Mouse (Mus musculus) layer of hippocampus, adult 9-11 months (tissue): Measurements from ENCODE around the gene Sipa1l2.
"Not testable (repeated sequence)": the region's sequence is repeated elsewhere in the genome, so short reads cannot be mapped to it uniquely, and the experiment has no call there.

Experiments
- DNase-seq: peaks from one replicate; pipeline ENCODE4 v3.0.0; 2022

Gene Sipa1l2

DNA sequence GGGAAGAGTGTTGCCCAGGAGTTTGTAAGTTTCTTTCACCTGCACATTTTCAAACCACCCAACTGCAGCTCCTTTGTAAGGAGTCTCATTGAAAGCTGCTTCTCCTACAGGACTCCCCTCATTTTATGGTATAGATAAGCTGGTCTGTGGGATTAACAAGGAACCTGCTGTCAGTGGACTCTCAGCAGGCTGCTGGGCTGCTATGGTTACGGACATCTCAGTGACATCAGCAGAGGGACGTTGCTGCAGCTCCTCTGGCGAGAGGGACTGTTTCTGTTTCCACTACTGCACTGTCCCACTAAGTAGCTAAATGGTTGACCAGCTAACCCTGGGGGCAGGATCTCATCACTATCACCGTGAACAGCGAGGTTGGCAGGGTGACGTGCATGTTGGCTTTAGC lies 120.6 kb downstream of the Sipa1l2 start:
- DNase-seq = no peak

DNA sequence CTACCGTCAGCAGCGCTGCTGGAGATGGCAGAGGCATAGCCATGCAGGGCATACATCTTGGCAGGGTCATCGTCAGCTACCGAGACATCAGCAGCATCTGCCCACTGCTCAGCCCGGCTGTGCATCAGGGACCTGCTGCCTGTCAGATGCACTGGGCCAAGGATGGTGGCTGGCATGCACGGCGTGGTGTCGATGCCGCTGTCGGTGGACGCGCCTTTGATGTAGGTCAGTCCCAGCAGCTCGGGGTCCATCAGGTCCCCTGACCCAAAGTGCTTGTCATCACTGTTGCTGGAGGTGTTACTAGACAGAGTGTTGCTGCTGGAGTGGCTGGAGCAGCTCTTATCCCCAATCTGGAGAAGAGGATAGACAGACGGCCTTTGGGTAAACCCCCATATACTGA lies 122.1 kb downstream of the Sipa1l2 start:
- no peak for DNase-seq

- DNase-seq = no peak
Measured at GRCm38 (mm10) chr8:125446236-125446635, 123.4 kb downstream of the Sipa1l2 start.

DNA sequence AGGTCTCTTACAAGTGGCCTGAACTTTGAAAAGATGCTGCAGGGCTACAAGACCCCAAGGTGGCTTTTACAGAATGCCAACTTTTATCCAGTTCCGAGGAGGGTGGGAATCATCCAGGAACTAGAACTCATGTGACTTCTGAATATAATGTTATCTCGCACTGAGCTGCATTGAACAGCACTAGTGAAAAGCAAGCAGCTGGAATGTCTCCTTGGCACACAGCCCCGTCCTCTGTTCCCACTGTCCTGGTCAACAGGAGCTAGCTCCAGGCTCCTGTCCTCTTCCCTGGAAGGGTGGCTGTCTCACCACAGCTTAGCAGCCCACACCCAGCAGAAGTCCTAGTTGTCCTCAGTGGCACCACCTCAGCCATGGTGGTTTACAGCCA lies 124.4 kb downstream of the Sipa1l2 start:
- no peak for DNase-seq

GRCm38 (mm10) chr8:125444457-125445224 lies 125.0 kb downstream of the Sipa1l2 start:
- no peak for DNase-seq

DNA sequence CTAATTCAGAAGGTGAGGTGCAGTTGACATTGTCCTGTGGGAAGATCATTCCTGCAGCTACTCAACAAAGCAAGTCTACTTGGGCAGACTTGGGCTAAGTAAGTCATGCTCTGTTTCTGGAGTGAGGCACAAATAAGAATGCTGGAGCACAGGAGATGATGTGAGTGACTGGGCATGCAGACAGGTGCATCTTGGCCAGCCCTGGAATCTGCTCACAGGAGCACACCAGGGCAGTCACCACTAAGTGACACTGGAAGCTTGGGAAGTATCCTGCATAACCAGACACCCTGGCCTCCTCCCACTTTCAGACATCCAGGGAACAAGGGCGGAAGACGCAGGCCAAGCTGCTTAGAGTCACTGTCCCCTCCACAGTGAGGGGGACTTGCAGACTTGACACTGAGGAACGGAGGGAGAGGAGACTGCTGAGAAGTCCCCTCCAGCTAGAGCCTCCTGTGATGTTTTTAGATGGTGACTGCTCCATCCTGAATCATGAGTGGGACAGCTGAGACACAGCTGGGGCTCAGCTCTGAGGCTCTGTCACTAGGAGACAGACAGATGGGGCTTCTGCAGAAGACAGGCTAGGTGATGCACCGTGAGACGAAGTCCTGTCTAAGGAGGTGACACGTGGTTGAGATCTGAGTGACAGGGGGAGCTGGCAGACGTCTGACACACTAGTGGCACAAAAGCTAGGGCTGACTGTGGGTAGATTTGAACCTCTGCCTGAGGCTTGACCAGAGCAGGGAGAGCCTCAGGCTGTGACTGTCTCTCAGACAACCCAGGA lies 134.1 kb downstream of the Sipa1l2 start:
- DNase-seq = no peak

GRCm38 (mm10) chr8:125434151-125434550 lies 135.5 kb downstream of the Sipa1l2 start:
- DNase-seq = no peak

DNA sequence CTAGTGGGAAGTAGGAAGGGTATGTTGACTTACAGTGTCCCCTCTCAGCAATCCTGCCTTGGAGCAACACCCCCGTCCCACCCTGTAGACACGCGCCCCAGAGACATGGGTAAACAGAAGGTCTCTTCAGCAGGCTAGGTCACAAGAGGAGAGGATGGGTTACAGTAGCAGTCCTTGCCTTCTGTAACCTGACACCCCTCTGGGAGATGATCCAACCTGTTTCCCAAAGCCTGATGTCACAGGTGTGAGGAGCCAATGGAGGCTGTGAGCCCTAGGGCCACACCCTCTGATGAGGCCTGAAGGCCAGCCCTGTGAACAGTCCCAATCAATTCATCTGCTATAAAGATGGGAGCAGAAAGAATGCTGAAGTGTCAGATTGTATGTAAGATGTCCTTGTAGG lies 138.3 kb downstream of the Sipa1l2 start:
- no peak for DNase-seq

DNA sequence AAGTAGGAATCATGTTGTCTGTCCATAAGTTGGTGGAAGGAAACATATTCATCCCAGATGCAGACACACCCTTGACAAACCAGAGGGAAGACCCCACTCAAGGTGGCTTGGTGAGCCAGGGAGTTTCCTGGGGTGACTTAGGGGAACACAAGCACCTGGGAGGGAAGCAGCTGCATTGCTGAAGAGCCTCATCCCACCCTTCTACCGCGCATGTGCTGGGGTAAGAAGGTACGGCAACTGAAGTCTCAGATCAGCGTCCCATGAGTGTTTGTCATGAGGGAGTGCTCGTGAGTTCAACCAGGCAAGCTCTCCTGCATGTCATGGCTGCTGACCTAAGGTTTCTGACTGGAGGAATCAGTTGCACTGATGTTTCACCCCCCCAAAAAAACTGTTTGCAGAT lies 138.8 kb downstream of the Sipa1l2 start:
- DNase-seq = no peak

DNA sequence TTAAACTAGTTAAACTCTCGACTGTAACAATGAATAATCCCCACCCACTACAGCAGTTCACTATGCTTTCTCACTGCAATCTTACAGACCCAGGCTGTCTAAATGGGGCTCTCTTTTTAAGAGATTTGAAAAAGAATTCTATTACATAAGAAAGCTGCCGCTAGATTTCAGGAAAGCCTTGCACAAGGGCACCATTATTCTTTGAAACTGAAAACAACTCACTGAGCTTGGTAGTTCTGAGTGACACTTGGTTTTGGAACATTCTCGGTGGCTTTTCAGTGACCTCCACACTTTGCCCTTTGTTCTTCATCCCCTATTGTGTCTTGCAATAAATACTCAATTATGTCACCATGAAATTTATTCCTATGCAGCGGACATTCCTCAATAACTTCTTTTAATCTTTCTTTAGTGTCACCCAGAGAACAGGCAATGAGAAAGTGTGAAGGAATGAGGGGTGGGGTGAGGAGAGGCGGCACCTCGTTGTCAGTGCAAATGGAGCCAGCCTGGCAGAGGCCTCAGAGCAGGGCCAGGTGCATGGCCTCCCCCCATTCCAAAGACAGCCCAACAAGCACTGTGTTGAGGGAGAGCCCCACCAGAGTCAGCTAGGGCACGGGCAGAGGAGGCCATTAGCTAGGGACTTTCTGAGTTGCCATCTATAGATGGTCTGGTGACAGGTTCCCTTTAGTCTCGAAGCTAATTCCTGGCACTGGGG lies 140.5 kb downstream of the Sipa1l2 start:
- no peak for DNase-seq

DNA sequence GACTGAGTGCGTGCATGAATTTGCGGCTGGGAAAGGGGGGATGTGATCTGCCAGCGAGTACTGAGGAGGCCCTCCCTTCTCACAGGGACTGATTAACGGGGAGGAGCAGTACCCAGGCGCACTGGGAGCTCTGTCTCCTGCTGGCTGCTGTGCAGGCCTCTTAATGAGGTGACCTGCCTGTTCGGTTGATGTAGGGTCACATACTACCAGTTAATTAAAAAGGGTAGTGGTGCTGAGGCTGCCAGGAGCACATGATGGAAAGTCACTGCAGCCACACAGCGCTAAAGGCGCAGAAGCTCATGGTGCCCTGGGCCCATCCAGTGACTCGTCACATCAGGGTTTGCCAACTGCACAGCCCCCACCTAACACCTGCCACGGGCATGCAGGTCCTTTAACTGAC lies 145.7 kb downstream of the Sipa1l2 start:
- no peak for DNase-seq

DNA sequence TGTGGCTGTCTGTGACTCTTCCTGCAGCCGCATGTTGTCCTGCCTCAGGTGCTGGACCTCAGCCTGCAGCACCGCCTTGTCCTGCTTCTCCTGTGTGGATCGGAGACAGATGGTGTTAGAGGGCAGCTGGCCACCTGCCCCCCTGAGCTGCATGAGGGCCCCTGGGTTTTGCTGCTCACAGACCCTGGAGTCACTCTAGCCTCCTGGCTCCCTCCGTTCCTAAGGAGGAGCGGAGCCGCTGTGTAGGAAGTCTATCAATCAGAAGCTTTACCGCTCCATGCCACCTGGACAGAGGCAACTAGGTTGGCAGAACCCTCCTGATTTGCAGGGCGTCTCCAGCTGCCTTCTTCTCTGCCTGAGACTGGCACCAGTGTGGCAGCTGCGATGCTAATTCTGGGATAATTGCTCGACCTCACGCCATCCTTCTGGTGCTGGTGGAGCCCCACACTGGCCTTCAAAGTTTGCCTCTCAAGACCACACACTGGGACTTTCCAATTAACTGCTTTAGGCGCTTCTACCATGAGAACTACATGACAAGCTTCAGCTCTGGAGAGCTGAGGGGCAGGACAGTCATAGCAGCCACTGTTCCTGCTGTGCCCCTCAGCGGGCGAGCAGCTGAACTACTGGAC lies 150.3 kb downstream of the Sipa1l2 start:
- DNase-seq = no peak

GRCm38 (mm10) chr8:125416146-125416545 lies 153.5 kb downstream of the Sipa1l2 start:
- peak; percentile 29 for DNase-seq

DNA sequence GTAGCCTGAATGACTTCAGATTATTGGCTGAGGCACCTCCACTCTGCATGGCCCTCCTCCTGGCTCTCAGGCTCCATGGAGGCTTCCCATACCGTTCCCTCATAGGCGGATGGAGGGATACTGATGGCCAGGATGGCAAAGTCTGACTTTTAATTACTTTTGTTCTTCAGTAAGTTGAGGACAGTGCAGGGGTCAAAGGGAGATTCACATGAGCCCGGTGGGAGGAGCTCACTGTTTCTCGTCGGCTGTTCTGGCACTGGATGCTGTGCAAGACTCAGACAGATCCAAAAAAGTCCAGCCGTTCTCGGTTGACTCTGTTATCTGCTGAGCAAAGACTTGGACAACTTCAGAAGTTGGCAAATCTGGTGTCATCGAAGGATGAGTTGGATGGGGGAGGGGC lies 155.0 kb downstream of the Sipa1l2 start:
- DNase-seq = no peak

DNA sequence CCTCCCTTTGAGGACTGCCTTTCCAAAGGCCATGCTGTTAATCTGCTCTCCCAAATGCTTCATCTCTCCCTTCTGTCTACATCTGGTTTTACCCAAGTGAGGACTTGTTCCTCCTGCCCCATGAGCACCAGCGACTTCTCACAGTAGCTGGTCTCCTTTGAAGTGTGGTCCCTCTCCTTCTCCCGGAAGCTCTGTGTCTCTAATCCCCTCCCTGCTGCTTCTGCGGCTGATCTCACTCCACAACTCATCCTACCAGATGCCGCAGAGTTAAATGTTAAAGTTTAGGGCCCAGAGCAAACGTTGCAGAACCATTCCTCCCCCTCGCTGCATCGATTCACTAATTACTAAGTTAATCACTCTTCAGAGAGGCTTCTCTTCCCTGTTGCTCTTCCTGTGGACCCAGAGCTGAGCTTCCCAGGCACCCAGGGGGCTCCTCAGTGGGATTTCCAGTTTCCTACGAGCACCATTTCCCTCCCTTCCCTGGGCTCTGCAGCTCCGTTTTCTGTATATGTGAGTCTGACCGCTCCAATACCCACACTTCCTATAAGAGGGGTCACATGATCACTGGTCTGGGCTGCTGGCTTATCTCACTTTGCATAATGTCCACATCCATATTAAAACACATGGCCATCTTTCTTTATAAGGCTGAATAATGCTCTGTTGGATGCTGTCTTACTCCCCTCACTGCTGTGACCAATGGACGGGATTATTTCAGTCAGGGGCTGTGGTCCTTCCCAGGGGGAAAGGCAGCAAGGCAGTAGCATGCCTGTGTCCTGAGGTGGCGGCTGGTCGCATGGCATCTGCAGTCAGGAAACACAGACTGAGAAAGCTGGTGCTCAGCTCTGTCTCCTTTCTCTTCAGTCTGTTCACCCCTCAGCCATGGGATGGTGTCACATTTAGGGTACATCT lies 156.4 kb downstream of the Sipa1l2 start:
- no peak for DNase-seq

GRCm38 (mm10) chr8:125410646-125411045 lies 159.0 kb downstream of the Sipa1l2 start:
- no peak for DNase-seq

DNA sequence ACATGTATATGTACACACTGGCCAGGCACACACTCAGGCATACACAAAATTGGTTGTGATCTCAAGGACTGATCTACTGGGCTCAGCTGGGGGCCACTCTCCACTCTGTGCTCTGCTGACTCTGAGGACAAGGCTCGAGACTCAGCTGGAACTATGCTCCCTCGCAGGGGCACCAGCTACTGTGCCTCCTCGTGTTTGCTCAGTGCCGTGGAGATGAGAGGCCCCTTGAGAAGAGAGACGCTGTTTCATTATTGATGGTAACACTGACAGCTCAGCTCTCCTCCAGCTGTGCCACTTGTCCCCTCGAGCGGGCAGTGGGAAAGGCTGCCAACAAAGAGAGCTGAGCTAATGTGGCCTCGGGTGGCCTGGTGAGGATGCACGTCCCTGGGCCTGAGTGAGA lies 161.9 kb downstream of the Sipa1l2 start:
- no peak for DNase-seq

- no peak for DNase-seq
Measured at GRCm38 (mm10) chr8:125406453-125406852, 163.2 kb downstream of the Sipa1l2 start.

DNA sequence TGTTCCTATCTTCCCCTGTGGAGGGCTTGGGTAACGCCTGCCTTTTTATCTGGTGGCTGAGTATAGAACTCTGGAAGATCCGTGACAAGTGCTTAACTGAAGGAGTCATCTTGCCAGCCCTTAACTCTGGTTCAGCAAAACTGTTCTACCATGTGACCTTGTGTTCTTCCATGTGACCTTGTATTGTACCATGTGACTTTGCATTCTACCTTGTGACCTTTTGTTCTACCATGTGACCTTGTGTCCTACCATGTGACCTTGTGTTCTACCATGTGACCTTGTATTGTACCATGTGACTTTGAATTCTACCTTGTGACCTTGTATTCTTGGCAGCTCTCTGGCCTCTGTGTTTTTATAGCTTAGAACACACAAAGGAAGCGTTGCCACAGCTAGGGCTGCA lies 168.3 kb downstream of the Sipa1l2 start:
- DNase-seq = no peak

- DNase-seq = no peak
Measured at GRCm38 (mm10) chr8:125397981-125398380, 171.6 kb downstream of the Sipa1l2 start.

DNA sequence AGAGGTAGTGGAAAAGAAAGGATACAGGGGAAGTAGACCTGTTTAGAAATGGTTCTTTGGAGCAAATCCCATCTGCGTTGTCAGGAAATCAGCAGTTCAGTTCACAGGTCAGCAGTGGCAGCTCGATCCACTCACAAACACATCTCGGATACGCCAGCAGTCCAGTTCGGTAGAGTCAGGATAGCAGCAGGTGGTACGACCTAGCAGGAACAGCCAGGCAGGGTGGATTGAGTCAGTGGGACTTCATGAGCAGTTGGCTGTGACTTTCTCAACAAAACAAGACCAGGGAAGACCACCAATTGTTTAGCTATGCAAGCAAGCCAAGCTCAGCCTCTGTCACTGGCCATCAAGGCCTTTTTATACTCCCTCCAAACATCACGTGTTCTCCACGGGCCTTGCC lies 173.9 kb downstream of the Sipa1l2 start:
- not testable (repeated sequence) for DNase-seq

DNA sequence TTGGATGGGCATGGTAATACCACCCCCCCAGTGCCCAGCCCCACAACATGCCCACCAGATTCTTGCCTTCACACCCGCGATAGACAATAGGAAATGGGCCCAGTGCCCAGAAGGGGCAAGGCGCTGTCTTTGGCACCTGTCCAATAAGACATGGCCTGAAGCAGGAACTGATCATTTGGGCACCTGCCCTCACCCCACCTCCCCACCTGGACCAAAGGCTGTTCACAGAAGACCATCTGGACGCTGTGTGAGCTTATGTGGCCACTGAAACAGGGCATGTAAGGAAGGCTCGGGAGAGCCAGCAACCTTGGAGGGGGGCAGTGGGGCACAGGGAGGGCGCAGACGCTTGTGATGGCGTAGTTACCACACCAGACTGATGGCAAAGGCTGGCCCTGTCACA lies 174.6 kb downstream of the Sipa1l2 start:
- no peak for DNase-seq
